Comparison of ENCODE assay signal across 24 mouse cellular contexts in the genomic region with DNA sequence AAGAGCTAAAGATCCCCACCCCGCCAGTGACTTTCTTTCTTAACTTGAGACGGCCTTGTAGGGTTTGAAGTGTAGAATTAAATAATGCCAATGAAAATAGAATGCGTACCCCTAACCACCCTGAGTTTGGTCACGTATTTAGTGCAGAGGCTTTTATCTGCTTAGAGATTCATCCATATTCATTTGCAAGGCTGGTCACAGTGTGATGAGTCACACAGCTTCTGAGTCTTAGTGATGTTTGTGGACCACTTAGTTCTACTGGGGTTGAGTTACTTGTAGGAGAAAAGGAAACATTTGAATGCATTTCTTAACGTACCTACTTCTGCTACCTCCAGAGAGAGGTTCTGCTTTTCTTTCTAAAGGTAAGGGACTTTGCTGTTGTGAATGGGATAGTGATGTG.
"Had no signal": no experiment of that assay in that cellular context is flagged by ENCODE, and none has a peak within 500 bp of the region (broad histone marks: within the 10 kb centered on the region; RNA-seq: fewer than 3 reads in every experiment).

No protein-coding gene starts in this region.

- DNase-seq: gastrocnemius, adult 2 months; gastrocnemius, postnatal 10 days; gastrocnemius, postnatal 25 days; heart, adult 2 months; heart, postnatal 10 days; heart, postnatal 4 days; kidney, adult 18-20 months; kidney, adult 8-10 months; kidney, postnatal 10 days; kidney, postnatal 25 days; kidney, postnatal 4 days; liver; liver, embryonic 13.5 days had no signal

- H3K4me2 ChIP-seq: heart, embryonic 12.5 days; hindbrain, embryonic 12.5 days; hindbrain, embryonic 14.5 days; intestine, embryonic 15.5 days; liver, embryonic 11.5 days; liver, embryonic 13.5 days had no signal

- H3K9me3 ChIP-seq: heart, embryonic 12.5 days; hindbrain, embryonic 10.5 days; hindbrain, embryonic 12.5 days; intestine, embryonic 15.5 days; liver, embryonic 13.5 days had no signal

- H3K27ac ChIP-seq: gastrocnemius, adult 2 months; heart, adult 2 months; hindbrain, embryonic 10.5 days; hindbrain, embryonic 12.5 days; hindbrain, embryonic 14.5 days; intestine, embryonic 15.5 days; layer of hippocampus, adult 2 months; left cerebral cortex, adult 2 months; liver, embryonic 13.5 days had no signal

- H3K4me1 ChIP-seq: hindbrain, embryonic 10.5 days; hindbrain, embryonic 12.5 days; intestine, embryonic 15.5 days; liver, embryonic 13.5 days had no signal

- H3K4me3 ChIP-seq: gastrocnemius, adult 2 months; heart, adult 2 months; heart, embryonic 12.5 days; hindbrain, embryonic 10.5 days; hindbrain, embryonic 12.5 days; intestine, embryonic 15.5 days; layer of hippocampus, adult 2 months; left cerebral cortex, adult 2 months; liver, embryonic 13.5 days had no signal

- H3K9ac ChIP-seq: heart, embryonic 12.5 days; hindbrain, embryonic 12.5 days; hindbrain, embryonic 14.5 days; intestine, embryonic 15.5 days; liver, embryonic 13.5 days had no signal

- ATAC-seq: hindbrain, embryonic 16.5 days; inflammation-experienced regulatory T-cells, adult 6 months; intestine, embryonic 15.5 days; intestine, postnatal 0 days had no signal

- H3K27me3 ChIP-seq: heart, embryonic 12.5 days; hindbrain, embryonic 12.5 days; intestine, embryonic 15.5 days; liver, embryonic 13.5 days had no signal
